Mouse (Mus musculus): Measurements from ENCODE around the gene Aloxe3.

- TF ChIP-seq GATA1 (IDR thresholded peaks at IDR 0.05; ENCODE audit: low read length) (no peak), TAL1 (IDR thresholded peaks at IDR 0.05; ENCODE audit: low read length) (no peak)
Measured at GRCm38 (mm10) chr11:69109032-69109900, 16.4 kb upstream of the Aloxe3 start.

Measured in erythroblast, embryonic 14.5 days (primary cell).